Mouse (Mus musculus): ENCODE measurements around the gene Hip1r.

The Hip1r gene

GRCm38 (mm10) chr5:123974616-123975111, 1.2 kb downstream of the Hip1r start:
- no peak for DNase-seq

- DNase-seq, result no peak
Observed at GRCm38 (mm10) chr5:123975668-123976180, 2.3 kb downstream of the Hip1r start.

- no peak for DNase-seq
Observed at GRCm38 (mm10) chr5:123977231-123977630, 3.8 kb downstream of the Hip1r start.

GRCm38 (mm10) chr5:123978131-123978530, 4.7 kb downstream of the Hip1r start:
- no peak for DNase-seq

GRCm38 (mm10) chr5:123979221-123979979, 6.0 kb downstream of the Hip1r start:
- DNase-seq, result no peak

- DNase-seq, result no peak
Observed at GRCm38 (mm10) chr5:123979980-123980369, 6.5 kb downstream of the Hip1r start.

GRCm38 (mm10) chr5:123980521-123981249, 7.3 kb downstream of the Hip1r start:
- no peak for DNase-seq

GRCm38 (mm10) chr5:123981250-123981554, 7.8 kb downstream of the Hip1r start:
- DNase-seq, result no peak

GRCm38 (mm10) chr5:123982838-123983237, 9.4 kb downstream of the Hip1r start:
- no peak for DNase-seq

- DNase-seq, result no peak
Observed at GRCm38 (mm10) chr5:123985434-123985833, 12.0 kb downstream of the Hip1r start.

- no peak for DNase-seq
Observed at GRCm38 (mm10) chr5:123986925-123987324, 13.5 kb downstream of the Hip1r start.

GRCm38 (mm10) chr5:123987511-123987910, 14.1 kb downstream of the Hip1r start:
- DNase-seq, result no peak

- no peak for DNase-seq
Observed at GRCm38 (mm10) chr5:123989941-123990885, 16.8 kb downstream of the Hip1r start.

- no peak for DNase-seq
Observed at GRCm38 (mm10) chr5:123991321-123991720, 17.9 kb downstream of the Hip1r start.

GRCm38 (mm10) chr5:123992193-123992637, 18.8 kb downstream of the Hip1r start:
- DNase-seq, result peak; percentile 63

GRCm38 (mm10) chr5:123992794-123993193, 19.4 kb downstream of the Hip1r start:
- peak; percentile 75 for DNase-seq

GRCm38 (mm10) chr5:123993263-123994036, 20.0 kb downstream of the Hip1r start:
- peak; percentile 85 for DNase-seq

GRCm38 (mm10) chr5:123994468-123994867, 21.0 kb downstream of the Hip1r start:
- no peak for DNase-seq

GRCm38 (mm10) chr5:123995388-123995787, 22.0 kb downstream of the Hip1r start:
- DNase-seq, result no peak

- DNase-seq, result no peak
Observed at GRCm38 (mm10) chr5:123996194-123996593, 22.8 kb downstream of the Hip1r start.

- no peak for DNase-seq
Observed at GRCm38 (mm10) chr5:123996695-123997094, 23.3 kb downstream of the Hip1r start.

GRCm38 (mm10) chr5:123997211-123997751, 23.9 kb downstream of the Hip1r start:
- DNase-seq, result no peak

Data from right cerebral cortex, adult 18-20 months (tissue).